Mouse (Mus musculus): ENCODE data around the gene Ccni. TPM values are rescaled to one million over a fixed set of nuclear protein-coding genes. Genes with fewer than 3 reads are reported as not detected.
A peak's percentile ranks its signal among the peaks of the same experiment; 100 is the strongest.

Ccni gene
- polyA plus RNA-seq, 1 experiment from 2014 or later: 97.3 TPM

DNA sequence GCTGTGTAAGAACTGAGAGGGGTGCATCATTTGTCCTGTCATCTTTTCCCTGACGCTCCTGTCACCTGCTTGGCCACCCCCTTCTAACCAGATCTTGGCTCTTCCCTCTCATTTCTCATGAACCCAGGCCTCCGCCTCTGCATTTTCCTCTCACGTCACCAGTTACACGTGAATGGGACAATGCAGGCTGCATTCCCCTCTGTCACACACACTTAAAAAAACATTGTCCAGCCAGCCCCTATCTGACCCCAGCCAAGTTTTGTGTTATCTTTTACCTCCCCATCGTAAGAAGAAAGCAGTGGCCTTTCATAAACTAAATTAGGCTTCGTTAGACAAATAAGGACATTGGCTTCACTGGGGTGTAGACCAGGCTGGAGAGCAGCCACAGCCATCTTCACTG lies 33.8 kb downstream of the Ccni start:
- no peak for ATAC-seq (ENCODE audit: low FRiP score, low TSS enrichment)
- H3K27me3 ChIP-seq (ENCODE audit: insufficient read depth, low read length): no peaks in the 10 kb centered on the region
- H3K4me3 ChIP-seq (ENCODE audit: low read length): no peak overlapping the region
- no peak overlapping the region for H3K9ac ChIP-seq (replicated peaks; ENCODE audit: low read length)
- 68% methylated on average over 6 of the region's 6 CpGs for WGBS
- no peak overlapping the region for H3K4me2 ChIP-seq (replicated peaks; ENCODE audit: low read depth, low read length)
- peaks cover 65% of the 10 kb centered on the region for H3K36me3 ChIP-seq (ENCODE audit: insufficient read depth, low read length)
- no peak overlapping the region for H3K27ac ChIP-seq (ENCODE audit: low read length)
- H3K4me1 ChIP-seq (ENCODE audit: insufficient read depth, low read length): no peaks in the 10 kb centered on the region
- no peaks in the 10 kb centered on the region for H3K9me3 ChIP-seq (ENCODE audit: low read length)

DNA sequence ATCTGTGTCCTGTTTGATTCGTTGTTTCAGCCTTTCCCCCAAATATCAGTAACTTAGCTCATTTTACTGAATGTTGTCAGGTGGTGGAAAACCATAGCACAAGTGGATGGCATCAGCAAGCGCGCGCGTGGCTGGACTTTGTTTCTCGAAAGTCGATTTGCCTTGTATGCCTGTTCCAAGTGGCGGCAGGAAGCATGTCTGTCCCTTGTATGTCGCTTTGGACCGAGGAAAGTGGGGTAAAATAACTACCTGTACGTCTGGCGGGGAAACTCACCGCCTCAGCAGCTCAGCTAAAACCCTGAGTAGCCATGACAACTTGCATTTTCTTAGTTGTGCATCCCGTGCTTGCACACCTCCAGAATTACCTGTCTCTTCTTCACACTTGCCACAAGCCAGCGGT lies 34.9 kb downstream of the Ccni start:
- Histone ChIP-seq H3K9ac (replicated peaks; ENCODE audit: low read length) (no peak overlapping the region), H3K9me3 (ENCODE audit: low read length) (no peaks in the 10 kb centered on the region), H3K27me3 (ENCODE audit: insufficient read depth, low read length) (no peaks in the 10 kb centered on the region), H3K36me3 (ENCODE audit: insufficient read depth, low read length) (peaks cover 63% of the 10 kb centered on the region), H3K4me1 (ENCODE audit: insufficient read depth, low read length) (no peaks in the 10 kb centered on the region), H3K27ac (ENCODE audit: low read length) (no peak overlapping the region), H3K4me3 (ENCODE audit: low read length) (no peak overlapping the region), H3K4me2 (replicated peaks; ENCODE audit: low read depth, low read length) (no peak overlapping the region)
- WGBS: 96% methylated on average over 15 of the region's 15 CpGs
- no peak for ATAC-seq (ENCODE audit: low FRiP score, low TSS enrichment)

DNA sequence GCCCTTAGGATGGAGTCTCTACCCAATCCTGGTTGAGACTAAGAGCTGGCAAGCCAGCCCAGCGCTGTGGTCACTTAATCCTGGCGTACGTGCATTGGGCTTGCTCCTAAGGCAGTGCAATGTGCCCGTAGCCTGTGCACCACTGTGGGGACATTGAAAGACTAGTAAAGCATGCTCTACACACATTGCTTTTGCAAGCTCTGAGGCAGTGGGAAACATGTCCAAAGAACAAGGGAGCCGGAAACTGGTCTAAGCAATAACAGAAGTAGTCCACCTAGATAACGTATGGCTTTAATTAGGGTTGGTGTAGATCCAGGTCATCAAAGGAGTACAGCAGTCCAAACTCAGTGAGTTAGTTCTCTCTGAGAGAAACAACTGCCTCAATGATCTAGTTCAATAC lies 37.6 kb downstream of the Ccni start:
- ATAC-seq (ENCODE audit: low FRiP score, low TSS enrichment): no peak

DNA sequence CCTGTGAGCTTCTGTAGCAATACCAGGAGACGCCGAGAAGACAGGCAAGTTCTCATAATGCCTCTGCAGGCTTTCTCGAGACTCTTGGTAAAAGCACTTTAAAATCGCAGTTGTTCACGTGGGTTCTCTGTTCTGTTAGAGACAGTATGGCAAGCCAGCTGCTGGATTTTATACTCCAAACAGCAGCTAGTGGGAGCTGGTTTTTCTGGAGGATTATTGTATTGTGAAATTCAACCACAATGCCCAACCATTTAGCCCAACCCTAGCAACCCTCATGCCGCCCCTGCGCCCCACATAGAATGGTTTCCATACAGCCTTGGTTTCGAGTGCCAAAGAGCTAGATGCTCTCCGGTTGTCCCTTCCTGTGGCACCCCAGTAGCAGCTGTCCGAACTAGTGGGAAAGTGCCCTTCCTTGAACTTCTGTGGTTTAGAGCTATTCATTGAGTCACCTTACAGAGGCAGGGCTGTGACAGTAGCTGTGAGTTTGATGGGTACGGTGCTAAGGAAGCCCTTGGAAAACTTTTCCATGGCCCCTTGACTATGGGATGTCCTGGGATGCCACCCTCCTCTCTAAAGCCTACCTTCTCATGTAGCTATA lies 38.3 kb downstream of the Ccni start:
- H3K9ac ChIP-seq (replicated peaks; ENCODE audit: low read length): no peak overlapping the region
- 95% methylated on average over 11 of the region's 11 CpGs for WGBS
- ATAC-seq (ENCODE audit: low FRiP score, low TSS enrichment): no peak
- H3K27me3 ChIP-seq (ENCODE audit: insufficient read depth, low read length): no peaks in the 10 kb centered on the region
- no peak overlapping the region for H3K4me2 ChIP-seq (replicated peaks; ENCODE audit: low read depth, low read length)
- peaks cover 74% of the 10 kb centered on the region for H3K36me3 ChIP-seq (ENCODE audit: insufficient read depth, low read length)
- no peak overlapping the region for H3K27ac ChIP-seq (ENCODE audit: low read length)
- H3K9me3 ChIP-seq (ENCODE audit: low read length): no peaks in the 10 kb centered on the region
- H3K4me1 ChIP-seq (ENCODE audit: insufficient read depth, low read length): no peaks in the 10 kb centered on the region
- no peak overlapping the region for H3K4me3 ChIP-seq (ENCODE audit: low read length)

More for the DNA sequence above, 37.6 kb downstream of the Ccni start:
- 91% methylated on average over 6 of the region's 6 CpGs for WGBS
- H3K27ac ChIP-seq (ENCODE audit: low read length): no peak overlapping the region
- H3K9ac ChIP-seq (replicated peaks; ENCODE audit: low read length): no peak overlapping the region
- H3K4me2 ChIP-seq (replicated peaks; ENCODE audit: low read depth, low read length): no peak overlapping the region
- no peaks in the 10 kb centered on the region for H3K9me3 ChIP-seq (ENCODE audit: low read length)
- H3K27me3 ChIP-seq (ENCODE audit: insufficient read depth, low read length): no peaks in the 10 kb centered on the region
- H3K4me3 ChIP-seq (ENCODE audit: low read length): no peak overlapping the region
- no peaks in the 10 kb centered on the region for H3K4me1 ChIP-seq (ENCODE audit: insufficient read depth, low read length)
- H3K36me3 ChIP-seq (ENCODE audit: insufficient read depth, low read length): peaks cover 77% of the 10 kb centered on the region

DNA sequence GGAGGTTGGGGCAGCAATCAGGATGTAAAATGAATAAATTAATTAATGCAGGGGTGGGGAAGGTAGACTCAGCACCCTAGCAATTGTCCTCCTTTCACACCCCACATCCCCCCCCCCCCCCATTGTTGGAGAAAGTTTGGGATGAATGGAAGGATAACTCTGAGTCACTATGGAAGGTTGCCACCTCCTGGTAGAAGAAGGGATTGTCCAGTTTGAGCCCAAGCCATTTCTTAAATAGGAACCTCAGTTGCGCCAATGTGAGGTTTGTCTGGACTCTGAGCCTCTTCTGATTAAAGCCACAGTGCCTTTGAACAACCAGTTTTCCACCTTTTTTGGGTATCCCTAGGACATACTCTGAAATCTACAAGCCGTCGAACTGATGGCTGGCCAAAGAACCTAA lies 42.8 kb downstream of the Ccni start:
- no peaks in the 10 kb centered on the region for H3K9me3 ChIP-seq (ENCODE audit: low read length)
- H3K27me3 ChIP-seq (ENCODE audit: insufficient read depth, low read length): no peaks in the 10 kb centered on the region
- H3K4me2 ChIP-seq (replicated peaks; ENCODE audit: low read depth, low read length): no peak overlapping the region
- no peak for ATAC-seq (ENCODE audit: low FRiP score, low TSS enrichment)
- no peaks in the 10 kb centered on the region for H3K4me1 ChIP-seq (ENCODE audit: insufficient read depth, low read length)
- no peak overlapping the region for H3K4me3 ChIP-seq (ENCODE audit: low read length)
- peaks cover 68% of the 10 kb centered on the region for H3K36me3 ChIP-seq (ENCODE audit: insufficient read depth, low read length)
- no peak overlapping the region for H3K9ac ChIP-seq (replicated peaks; ENCODE audit: low read length)
- WGBS: 80% methylated on average over 3 of the region's 3 CpGs
- H3K27ac ChIP-seq (ENCODE audit: low read length): no peak overlapping the region

DNA sequence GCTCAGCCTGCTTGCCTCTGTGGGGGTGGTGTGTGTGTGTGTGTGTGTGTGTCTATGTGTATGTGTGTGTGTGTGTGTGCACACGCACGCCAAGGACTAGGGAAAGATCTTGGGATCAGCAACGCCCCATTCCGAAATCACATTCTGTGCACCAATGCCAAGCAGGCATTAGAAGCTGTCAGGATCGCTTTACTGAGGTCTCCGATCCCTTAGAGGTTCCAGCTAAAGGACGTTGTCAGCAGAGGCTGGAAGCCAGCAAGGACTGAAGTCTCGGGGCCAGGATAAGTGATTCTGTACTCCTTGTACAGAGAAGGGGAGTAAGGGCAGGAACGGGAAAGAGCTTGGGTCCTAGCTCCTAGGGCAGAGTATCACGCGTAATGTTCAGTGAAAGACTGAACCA lies 51.9 kb downstream of the Ccni start:
- H3K4me2 ChIP-seq (replicated peaks; ENCODE audit: low read depth, low read length): no peak overlapping the region
- no peaks in the 10 kb centered on the region for H3K27me3 ChIP-seq (ENCODE audit: insufficient read depth, low read length)
- 86% methylated on average over 11 of the region's 11 CpGs for WGBS
- ATAC-seq (ENCODE audit: low FRiP score, low TSS enrichment): no peak
- no peak overlapping the region for H3K9ac ChIP-seq (replicated peaks; ENCODE audit: low read length)
- no peak overlapping the region for H3K4me3 ChIP-seq (ENCODE audit: low read length)
- H3K36me3 ChIP-seq (ENCODE audit: insufficient read depth, low read length): peaks cover 35% of the 10 kb centered on the region
- H3K4me1 ChIP-seq (ENCODE audit: insufficient read depth, low read length): peaks cover 29% of the 10 kb centered on the region
- H3K27ac ChIP-seq (ENCODE audit: low read length): peak overlapping the region; percentile 41; the same call in 1 of the 2 replicates
- H3K9me3 ChIP-seq (ENCODE audit: low read length): no peaks in the 10 kb centered on the region

DNA sequence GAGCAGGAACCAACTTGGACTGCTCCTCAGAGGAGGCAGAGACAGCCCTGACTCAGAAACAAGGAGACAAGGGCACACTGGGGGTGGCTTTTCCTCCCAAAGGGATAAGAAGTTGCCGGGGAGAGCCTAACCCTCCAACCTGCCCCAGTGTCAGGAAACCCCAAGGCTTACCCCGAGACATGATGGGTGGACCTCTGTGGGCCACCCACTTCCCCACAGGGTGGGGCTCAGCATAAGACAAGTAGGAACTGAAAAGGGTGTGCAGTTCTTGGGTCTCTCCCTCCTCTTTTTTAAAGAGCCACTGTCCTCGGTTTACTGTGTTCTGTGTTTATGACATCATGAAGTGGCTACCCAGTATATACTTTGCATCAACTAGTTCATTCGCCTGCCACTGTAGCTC lies 53.8 kb downstream of the Ccni start:
- WGBS: 80% methylated on average over 4 of the region's 4 CpGs
- Histone ChIP-seq H3K27me3 (ENCODE audit: insufficient read depth, low read length) (no peaks in the 10 kb centered on the region), H3K36me3 (ENCODE audit: insufficient read depth, low read length) (peaks cover 33% of the 10 kb centered on the region), H3K4me2 (replicated peaks; ENCODE audit: low read depth, low read length) (no peak overlapping the region), H3K9ac (replicated peaks; ENCODE audit: low read length) (no peak overlapping the region), H3K27ac (ENCODE audit: low read length) (no peak overlapping the region), H3K9me3 (ENCODE audit: low read length) (no peaks in the 10 kb centered on the region), H3K4me1 (ENCODE audit: insufficient read depth, low read length) (peaks cover 35% of the 10 kb centered on the region), H3K4me3 (ENCODE audit: low read length) (no peak overlapping the region)
- no peak for ATAC-seq (ENCODE audit: low FRiP score, low TSS enrichment)

DNA sequence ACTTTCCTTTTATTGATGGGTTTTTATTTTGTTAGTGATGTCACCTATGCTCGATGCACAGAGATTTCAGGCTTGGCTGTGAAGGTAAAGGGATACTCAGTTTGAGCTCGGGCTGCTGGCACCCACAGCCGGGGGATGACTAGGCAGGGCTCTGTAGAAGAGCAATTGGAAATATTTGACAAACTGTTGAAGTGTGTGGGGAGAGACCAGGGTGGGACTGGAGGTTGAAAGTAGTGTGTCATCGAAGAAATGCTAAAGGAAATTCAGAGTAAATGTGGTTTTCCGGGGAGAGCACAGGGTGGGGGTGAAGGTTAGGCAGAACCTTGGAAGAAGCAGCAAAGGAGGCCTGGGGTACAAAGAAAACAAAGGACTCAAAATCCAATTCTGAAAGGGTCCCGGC lies 54.3 kb downstream of the Ccni start:
- WGBS: 37% methylated on average over 6 of the region's 6 CpGs
- H3K9ac ChIP-seq (replicated peaks; ENCODE audit: low read length): no peak overlapping the region
- H3K4me1 ChIP-seq (ENCODE audit: insufficient read depth, low read length): peaks cover 39% of the 10 kb centered on the region
- H3K4me3 ChIP-seq (ENCODE audit: low read length): no peak overlapping the region
- no peak overlapping the region for H3K4me2 ChIP-seq (replicated peaks; ENCODE audit: low read depth, low read length)
- ATAC-seq (ENCODE audit: low FRiP score, low TSS enrichment): no peak
- peaks cover 29% of the 10 kb centered on the region for H3K36me3 ChIP-seq (ENCODE audit: insufficient read depth, low read length)
- H3K9me3 ChIP-seq (ENCODE audit: low read length): no peaks in the 10 kb centered on the region
- no peaks in the 10 kb centered on the region for H3K27me3 ChIP-seq (ENCODE audit: insufficient read depth, low read length)
- no peak overlapping the region for H3K27ac ChIP-seq (ENCODE audit: low read length)

DNA sequence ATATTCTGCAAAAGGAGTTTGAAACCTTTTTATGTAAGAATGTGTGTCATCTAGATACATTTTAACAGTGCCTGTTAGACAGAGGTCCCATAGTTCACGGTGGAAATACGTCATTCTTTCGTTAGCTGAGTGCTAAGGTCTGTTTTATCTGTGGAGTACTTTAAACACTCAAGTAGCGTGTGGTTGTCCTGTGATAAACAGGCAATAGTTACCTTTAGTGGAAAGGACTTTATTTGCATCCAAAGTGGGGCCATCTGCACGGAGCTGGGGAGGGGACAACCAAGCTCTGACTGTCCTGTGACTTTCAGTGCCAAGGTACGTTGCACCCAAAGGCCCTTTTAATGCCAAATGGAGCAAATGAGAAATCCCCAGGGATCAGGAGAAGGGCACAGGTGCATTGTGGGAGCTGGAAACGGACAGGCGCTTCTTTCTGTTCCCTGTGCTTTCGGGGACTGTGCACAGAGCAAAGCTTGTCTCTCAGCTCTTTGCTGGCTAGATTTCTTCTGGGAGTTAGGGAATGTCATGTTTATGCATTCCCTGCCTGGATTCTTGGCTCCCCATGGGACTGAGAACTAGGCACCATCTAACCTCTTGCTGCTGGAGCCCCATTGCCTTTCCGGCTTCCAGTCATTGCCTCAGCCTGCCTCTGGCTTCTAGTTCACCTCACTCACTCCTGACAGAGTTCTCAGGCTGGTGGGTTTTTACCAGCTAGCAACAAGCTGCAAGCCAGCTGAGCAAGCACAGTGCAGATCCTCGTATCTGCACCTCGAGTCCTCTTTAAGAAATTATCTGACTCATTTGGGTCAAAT lies 56.1 kb downstream of the Ccni start:
- WGBS: 65% methylated on average over 12 of the region's 12 CpGs
- H3K27me3 ChIP-seq (ENCODE audit: insufficient read depth, low read length): no peaks in the 10 kb centered on the region
- ATAC-seq (ENCODE audit: low FRiP score, low TSS enrichment): no peak
- H3K4me3 ChIP-seq (ENCODE audit: low read length): no peak overlapping the region
- H3K4me1 ChIP-seq (ENCODE audit: insufficient read depth, low read length): peaks cover 49% of the 10 kb centered on the region
- H3K4me2 ChIP-seq (replicated peaks; ENCODE audit: low read depth, low read length): no peak overlapping the region
- peaks cover 15% of the 10 kb centered on the region; the same call in 1 of the 2 replicates for H3K36me3 ChIP-seq (ENCODE audit: insufficient read depth, low read length)
- no peaks in the 10 kb centered on the region for H3K9me3 ChIP-seq (ENCODE audit: low read length)
- peak overlapping the region; percentile 35; the same call in 1 of the 2 replicates for H3K27ac ChIP-seq (ENCODE audit: low read length)
- no peak overlapping the region for H3K9ac ChIP-seq (replicated peaks; ENCODE audit: low read length)

DNA sequence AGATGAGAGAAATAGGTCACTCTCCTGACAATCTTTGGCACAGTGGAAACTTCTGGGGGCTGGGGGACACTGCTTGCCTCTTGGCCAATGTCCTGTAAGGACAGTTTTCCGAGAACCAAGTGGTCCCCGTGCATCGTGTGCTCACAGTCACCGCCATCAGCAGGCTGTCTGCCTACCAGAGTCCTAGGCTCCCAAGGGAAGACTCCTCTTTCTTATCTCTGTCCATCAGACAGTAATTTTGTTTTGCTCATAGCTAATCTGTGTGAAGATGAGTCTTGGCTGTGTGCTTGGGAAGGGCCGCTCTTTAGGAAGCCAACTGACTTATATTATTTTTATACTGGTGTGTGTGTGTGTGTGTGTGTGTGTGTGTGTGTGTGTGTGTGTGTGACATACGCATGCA lies 60.8 kb downstream of the Ccni start:
- Histone ChIP-seq H3K9ac (replicated peaks; ENCODE audit: low read length) (no peak overlapping the region), H3K27ac (ENCODE audit: low read length) (no peak overlapping the region), H3K4me3 (ENCODE audit: low read length) (no peak overlapping the region), H3K27me3 (ENCODE audit: insufficient read depth, low read length) (no peaks in the 10 kb centered on the region), H3K4me2 (replicated peaks; ENCODE audit: low read depth, low read length) (no peak overlapping the region), H3K9me3 (ENCODE audit: low read length) (no peaks in the 10 kb centered on the region), H3K4me1 (ENCODE audit: insufficient read depth, low read length) (peaks cover 50% of the 10 kb centered on the region), H3K36me3 (ENCODE audit: insufficient read depth, low read length) (peaks cover 26% of the 10 kb centered on the region)
- 61% methylated on average over 6 of the region's 6 CpGs for WGBS
- ATAC-seq (ENCODE audit: low FRiP score, low TSS enrichment): no peak

Measured in kidney, embryonic 16.5 days (tissue).